ENCODE assay signal across 18 mouse cellular contexts in the genomic region with DNA sequence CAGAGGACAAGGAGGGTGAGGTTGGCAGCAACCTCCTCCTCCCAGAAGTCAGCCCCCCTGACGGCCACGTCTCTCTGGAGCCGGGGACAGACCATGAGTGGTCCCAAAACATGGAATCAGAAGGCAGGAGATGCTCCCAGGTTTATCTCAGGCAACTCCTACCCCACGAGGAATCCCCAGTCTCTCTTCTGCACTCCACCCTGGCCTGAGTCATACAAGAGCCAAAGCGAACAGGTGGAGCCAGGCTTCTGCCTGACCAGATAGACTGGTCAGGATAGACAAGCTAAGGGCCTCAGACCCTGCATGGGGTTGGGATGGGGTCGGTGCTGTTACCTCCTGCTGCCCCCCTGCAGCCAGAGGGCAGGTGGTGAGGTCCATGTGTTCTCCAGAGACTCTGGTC. TPM values are rescaled to one million over a fixed set of nuclear protein-coding genes. Genes with fewer than 3 reads are reported as not detected.
"Had no signal": no experiment of that assay in that cellular context is flagged by ENCODE, and none has a peak within 500 bp of the region (broad histone marks: within the 10 kb centered on the region; RNA-seq: fewer than 3 reads in every experiment).

No protein-coding gene starts in this region.

- H3K27ac ChIP-seq: left cerebral cortex, adult 2 months; liver, embryonic 15.5 days; midbrain, embryonic 10.5 days; neural tube, embryonic 15.5 days had no signal

- H3K9me3 ChIP-seq: liver, embryonic 15.5 days; midbrain, embryonic 10.5 days; neural tube, embryonic 15.5 days had no signal

- ATAC-seq: midbrain, embryonic 16.5 days had no signal

- H3K36me3 ChIP-seq: liver, embryonic 15.5 days; midbrain, embryonic 10.5 days; neural tube, embryonic 15.5 days had no signal

- H3K9ac ChIP-seq: liver, embryonic 15.5 days had no signal

- H3K27me3 ChIP-seq: neural tube, embryonic 15.5 days had no signal

- DNase-seq: kidney, adult 8-10 months; kidney, postnatal 25 days; liver; right cerebral cortex, postnatal 25 days; thymus, adult 18-20 months had no signal

RNA-seq across cellular contexts. Expression of a gene that starts 1.3 kb away (rescaled TPM):
- total RNA-seq: megakaryocyte, adult 5-6 weeks had no signal
- polyA plus RNA-seq: kidney, embryonic 16.5 days; liver, embryonic 15.5 days had no signal

RNA-seq across cellular contexts. Expression of a gene that starts 12.5 kb away (rescaled TPM):
- total RNA-seq: layer of hippocampus, postnatal 25 days; left cerebral cortex, adult 2 months; left cerebral cortex, postnatal 14 days; megakaryocyte, adult 5-6 weeks had no signal
- polyA plus RNA-seq: kidney, embryonic 16.5 days; limb, embryonic 11.5 days; liver, embryonic 15.5 days; lung, adult 2 months; midbrain, embryonic 10.5 days; midbrain, embryonic 16.5 days; neural tube, embryonic 11.5 days; neural tube, embryonic 15.5 days; small intestine, adult 2 months had no signal
